Mouse (Mus musculus) neural tube, embryonic 14.5 days (tissue): ENCODE measurements around the gene Rpl36. TPM values are rescaled to one million over a fixed set of nuclear protein-coding genes. Genes with fewer than 3 reads are reported as not detected.

Experiments used
- ATAC-seq: fragments of 200-750 bp; cut with Nextera tagmentation; 2 replicates; pipeline ENCODE4 v1.8.0; 2017; ENCODE audit warnings: low read depth, mild to moderate bottlenecking, moderate TSS enrichment, moderate library complexity
- H3K27ac ChIP-seq: fragments of 300-500 bp; sonication (generic); 2 replicates; pipeline ENCODE4 v1.5.1; 2014; ENCODE audit warnings: low read depth, mild to moderate bottlenecking, control low read depth, low read length, moderate library complexity, mixed read lengths
- H3K27me3 ChIP-seq: fragments of 300-500 bp; sonication (generic); 2 replicates; pipeline ENCODE4 v1.6.1; 2014; ENCODE audit warnings: low read length; ENCODE audit not compliant: control insufficient read depth, insufficient read depth
- H3K36me3 ChIP-seq: fragments of 300-500 bp; sonication (generic); 2 replicates; pipeline ENCODE4 v1.6.1; 2014; ENCODE audit warnings: low read length, mixed read lengths; ENCODE audit not compliant: control insufficient read depth, insufficient read depth
- H3K4me1 ChIP-seq: fragments of 300-500 bp; sonication (generic); 2 replicates; pipeline ENCODE4 v1.6.1; 2014; ENCODE audit warnings: low read length; ENCODE audit not compliant: control insufficient read depth, insufficient read depth
- H3K4me2 ChIP-seq: fragments of 300-500 bp; sonication (generic); 2 replicates; pipeline ENCODE4 v1.6.1; 2014; ENCODE audit warnings: mild to moderate bottlenecking, low read depth, low read length, control low read depth
- H3K4me3 ChIP-seq: fragments of 300-500 bp; sonication (generic); 2 replicates; pipeline ENCODE4 v1.5.1; 2014; ENCODE audit warnings: low read depth, low read length, control low read depth, mixed read lengths
- H3K9ac ChIP-seq: fragments of 300-500 bp; sonication (generic); replicated peaks from 2 replicates; pipeline ENCODE4 v1.6.1; 2014; ENCODE audit warnings: low read depth, mild to moderate bottlenecking, control low read depth, low read length, mixed read lengths
- H3K9me3 ChIP-seq: fragments of 300-500 bp; sonication (generic); 2 replicates; pipeline ENCODE4 v1.6.1; 2016; ENCODE audit warnings: low read length; ENCODE audit not compliant: control insufficient read depth
- WGBS: fragments of 180-500 bp; shearing (Covaris S2); extraction: QIAGEN DNeasy Blood & Tissue Kit; methylation state at CpG from one replicate; pipeline ENCODE4 v1.1.7; 2014; 5-methylcytosine and 5-hydroxymethylcytosine counted together
- polyA plus RNA-seq: library from polyadenylated mRNA; unstranded; fragments of >200 nt; fragmentation: Nextera tagmentation; extraction: Ambion mirVana; gene quantifications from 2 replicates; pipeline ENCODE4 v1.2.1, GENCODE M21; 2014

The Rpl36 gene
- polyA plus RNA-seq, 1 experiment from 2014 or later: 1,098 TPM

DNA sequence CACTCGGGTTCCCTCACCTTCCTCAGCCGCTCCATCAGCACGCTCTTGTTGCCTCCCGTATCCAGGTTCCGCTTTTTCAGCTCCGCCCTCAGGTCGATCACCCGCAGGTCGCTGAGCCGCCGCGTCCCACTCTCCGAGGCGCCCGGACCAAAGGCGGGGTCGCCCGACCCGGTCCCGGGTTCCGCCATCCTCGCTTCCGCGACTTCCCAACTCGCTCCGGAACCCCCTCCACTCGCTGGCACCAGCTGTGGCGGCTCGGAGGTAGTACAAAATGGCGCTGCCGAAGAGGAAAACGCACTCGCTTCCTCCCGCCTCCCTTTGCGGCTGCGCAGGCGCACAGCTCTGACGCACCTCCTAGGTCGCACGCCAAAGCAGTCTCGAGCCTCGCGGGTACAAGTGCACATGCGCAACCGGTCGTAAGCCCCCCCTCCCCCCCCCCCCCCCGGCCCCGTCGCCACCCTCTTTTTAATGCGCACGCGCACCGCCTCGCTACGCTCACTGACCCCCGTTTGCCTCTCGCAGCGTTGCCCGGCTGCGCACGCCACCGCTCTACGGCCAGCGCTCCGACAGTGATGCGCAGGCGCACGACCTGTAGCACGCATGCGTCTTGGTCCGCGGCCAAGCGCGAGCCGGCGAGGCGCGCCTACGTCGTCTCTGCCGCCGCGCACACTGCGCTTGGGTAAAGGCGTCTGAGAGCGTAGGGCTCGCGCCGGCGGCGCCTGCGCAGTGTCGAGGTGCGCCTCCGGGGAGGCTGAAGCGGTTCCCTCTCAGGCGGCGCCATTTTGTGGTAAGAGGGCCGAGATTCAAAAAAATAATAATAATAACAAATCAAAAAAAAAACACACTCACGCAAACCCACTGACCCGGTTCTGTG lies 28.7 kb upstream of the Rpl36 start, which contains the start of the genes Safb2 and Safb:
TSS of gene Safb2 (minus strand) at position 329 of the 874 bp plus-strand sequence.
TSS of gene Safb (plus strand) at position 569 of the 874 bp plus-strand sequence.
- Histone ChIP-seq H3K4me1 (peaks cover 43% of the 10 kb centered on the region), H3K36me3 (peaks cover 40% of the 10 kb centered on the region), H3K9ac (peak within 1 kb of the TSS; percentile 88), H3K9me3 (no peaks in the 10 kb centered on the region), H3K4me2 (peak within 1 kb of the TSS; percentile 91), H3K27ac (peak within 1 kb of the TSS; percentile 93), H3K27me3 (no peaks in the 10 kb centered on the region), H3K4me3 (peak within 1 kb of the TSS; percentile 91)
- WGBS: under 1% methylated on average over 96 of the region's 101 CpGs
- ATAC-seq: peak; percentile 95

- Histone ChIP-seq H3K4me2 (peak overlapping the region; percentile 91), H3K9ac (peak overlapping the region; percentile 88), H3K9me3 (no peaks in the 10 kb centered on the region), H3K36me3 (peaks cover 41% of the 10 kb centered on the region), H3K27me3 (no peaks in the 10 kb centered on the region), H3K27ac (peak overlapping the region; percentile 92), H3K4me3 (peak overlapping the region; percentile 91), H3K4me1 (peaks cover 43% of the 10 kb centered on the region)
- under 1% methylated on average over 61 of the region's 61 CpGs for WGBS
- peak; percentile 13 for ATAC-seq
Measured at GRCm38 (mm10) chr17:56585171-56585821, 27.9 kb upstream of the Rpl36 start.

- Histone ChIP-seq H3K4me2 (no peak overlapping the region), H3K27me3 (no peaks in the 10 kb centered on the region), H3K36me3 (peaks cover 41% of the 10 kb centered on the region), H3K27ac (no peak overlapping the region), H3K4me3 (no peak overlapping the region), H3K9ac (no peak overlapping the region), H3K4me1 (peaks cover 35% of the 10 kb centered on the region), H3K9me3 (no peaks in the 10 kb centered on the region)
- ATAC-seq: no peak
- WGBS: 79% methylated on average over 1 of the region's 1 CpGs
Measured at GRCm38 (mm10) chr17:56587773-56588172, 25.4 kb upstream of the Rpl36 start.

- H3K4me2 ChIP-seq: no peak overlapping the region
- no peaks in the 10 kb centered on the region for H3K9me3 ChIP-seq
- H3K36me3 ChIP-seq: peaks cover 52% of the 10 kb centered on the region
- H3K4me3 ChIP-seq: no peak overlapping the region
- no peak overlapping the region for H3K9ac ChIP-seq
- H3K27me3 ChIP-seq: no peaks in the 10 kb centered on the region
- peaks cover 28% of the 10 kb centered on the region for H3K4me1 ChIP-seq
- 94% methylated on average over 4 of the region's 4 CpGs for WGBS
- ATAC-seq: no peak
- no peak overlapping the region for H3K27ac ChIP-seq
Measured at GRCm38 (mm10) chr17:56588921-56589320, 24.3 kb upstream of the Rpl36 start.

DNA sequence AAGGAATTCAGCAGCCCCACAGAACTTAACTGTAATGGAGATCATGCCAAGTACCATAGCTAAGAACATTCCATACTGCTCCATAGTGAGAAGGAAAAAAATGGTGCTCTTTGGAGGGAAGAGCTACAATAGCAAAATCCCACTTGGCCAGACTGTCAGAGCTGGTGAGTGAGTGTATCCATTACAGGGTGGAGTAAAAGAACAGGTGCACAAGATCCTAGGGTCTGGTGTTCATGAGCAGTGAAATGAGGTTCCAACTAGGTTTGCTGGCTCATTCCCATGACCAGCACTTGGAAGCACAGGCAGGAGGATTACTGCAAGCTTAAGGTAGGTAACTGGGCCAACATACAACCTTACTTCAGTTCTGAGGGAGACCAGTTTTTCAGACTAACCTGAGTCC lies 20.7 kb upstream of the Rpl36 start:
- no peak for ATAC-seq
- Histone ChIP-seq H3K27me3 (no peaks in the 10 kb centered on the region), H3K27ac (no peak overlapping the region), H3K36me3 (peaks cover 77% of the 10 kb centered on the region), H3K9me3 (no peaks in the 10 kb centered on the region), H3K4me2 (no peak overlapping the region), H3K4me1 (peaks cover 9% of the 10 kb centered on the region; the same call in 1 of the 2 replicates), H3K4me3 (no peak overlapping the region), H3K9ac (no peak overlapping the region)

DNA sequence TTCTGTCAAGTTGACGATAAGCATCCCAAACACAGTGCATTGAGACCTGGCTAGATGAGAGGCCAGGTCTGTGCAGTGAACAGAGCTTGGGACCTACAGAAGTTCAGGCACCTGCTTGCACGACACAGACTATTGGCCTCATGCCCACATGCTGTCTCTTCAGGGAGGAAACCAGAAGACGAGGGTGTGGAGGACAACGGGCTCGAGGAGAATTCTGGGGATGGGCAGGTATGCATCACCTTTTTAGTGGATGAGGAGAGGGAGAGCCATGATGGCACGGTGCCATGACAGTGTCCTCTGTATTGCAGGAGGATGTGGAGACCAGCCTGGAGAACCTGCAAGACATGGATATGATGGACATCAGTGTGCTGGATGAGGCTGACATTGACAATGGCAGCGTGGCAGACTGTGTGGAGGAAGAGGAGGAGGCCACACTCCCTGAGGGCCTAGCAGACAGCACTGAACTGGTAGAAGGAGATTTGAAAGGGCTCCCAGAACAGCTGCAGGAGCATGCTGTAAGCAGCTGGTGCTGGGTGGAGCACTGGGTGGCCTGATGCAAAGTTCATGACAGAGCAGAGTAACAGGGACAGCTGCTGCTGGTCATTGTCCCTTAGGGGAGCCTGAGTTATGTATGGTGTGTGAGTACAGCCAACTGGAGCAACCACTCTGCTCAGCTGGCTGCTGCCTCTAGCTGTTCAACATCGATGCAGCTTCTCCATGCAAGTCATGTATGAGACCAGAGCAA lies 19.5 kb upstream of the Rpl36 start:
- no peak overlapping the region for H3K4me2 ChIP-seq
- peaks cover 79% of the 10 kb centered on the region for H3K36me3 ChIP-seq
- H3K9me3 ChIP-seq: no peaks in the 10 kb centered on the region
- no peak overlapping the region for H3K27ac ChIP-seq
- no peak for ATAC-seq
- H3K4me3 ChIP-seq: no peak overlapping the region
- H3K9ac ChIP-seq: no peak overlapping the region
- 89% methylated on average over 8 of the region's 8 CpGs for WGBS
- no peaks in the 10 kb centered on the region for H3K4me1 ChIP-seq
- no peaks in the 10 kb centered on the region for H3K27me3 ChIP-seq

- H3K4me2 ChIP-seq: no peak overlapping the region
- no peaks in the 10 kb centered on the region for H3K27me3 ChIP-seq
- H3K4me1 ChIP-seq: peaks cover 4% of the 10 kb centered on the region
- no peaks in the 10 kb centered on the region for H3K9me3 ChIP-seq
- no peak overlapping the region for H3K4me3 ChIP-seq
- WGBS: 94% methylated on average over 28 of the region's 28 CpGs
- H3K9ac ChIP-seq: no peak overlapping the region
- H3K36me3 ChIP-seq: peaks cover 80% of the 10 kb centered on the region
- ATAC-seq: no peak
- H3K27ac ChIP-seq: no peak overlapping the region
Measured at GRCm38 (mm10) chr17:56603186-56604069, 9.8 kb upstream of the Rpl36 start.

DNA sequence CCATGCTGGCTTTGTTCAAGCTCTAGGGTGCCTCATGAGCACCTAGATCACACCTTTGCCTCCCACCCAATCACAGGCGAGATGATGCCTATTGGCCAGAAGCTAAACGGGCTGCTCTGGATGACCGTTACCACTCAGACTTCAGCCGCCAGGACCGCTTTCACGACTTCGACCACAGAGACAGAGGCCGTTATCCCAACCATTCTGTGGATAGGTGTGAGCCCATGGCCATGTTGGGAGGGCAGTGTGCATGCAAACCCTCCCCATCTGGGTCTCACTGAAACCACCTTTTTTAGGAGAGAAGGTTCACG lies 9.2 kb upstream of the Rpl36 start:
- WGBS: 90% methylated on average over 9 of the region's 9 CpGs
- ATAC-seq: no peak
- H3K36me3 ChIP-seq: peaks cover 80% of the 10 kb centered on the region

More for the DNA sequence above, 9.2 kb upstream of the Rpl36 start:
- Histone ChIP-seq H3K9ac (no peak overlapping the region), H3K4me2 (no peak overlapping the region), H3K27me3 (no peaks in the 10 kb centered on the region), H3K27ac (no peak overlapping the region), H3K4me3 (no peak overlapping the region), H3K9me3 (no peaks in the 10 kb centered on the region), H3K4me1 (peaks cover 8% of the 10 kb centered on the region)
